Mouse (Mus musculus): Measurements from ENCODE around the gene Cbx2. TPM values are rescaled to one million over a fixed set of nuclear protein-coding genes. Genes with fewer than 3 reads are reported as not detected.

Cbx2 gene
- polyA plus RNA-seq (2017; shearing (Covaris generic)), result 1 to 10 TPM; 4.3 to 9.5 TPM

DNA sequence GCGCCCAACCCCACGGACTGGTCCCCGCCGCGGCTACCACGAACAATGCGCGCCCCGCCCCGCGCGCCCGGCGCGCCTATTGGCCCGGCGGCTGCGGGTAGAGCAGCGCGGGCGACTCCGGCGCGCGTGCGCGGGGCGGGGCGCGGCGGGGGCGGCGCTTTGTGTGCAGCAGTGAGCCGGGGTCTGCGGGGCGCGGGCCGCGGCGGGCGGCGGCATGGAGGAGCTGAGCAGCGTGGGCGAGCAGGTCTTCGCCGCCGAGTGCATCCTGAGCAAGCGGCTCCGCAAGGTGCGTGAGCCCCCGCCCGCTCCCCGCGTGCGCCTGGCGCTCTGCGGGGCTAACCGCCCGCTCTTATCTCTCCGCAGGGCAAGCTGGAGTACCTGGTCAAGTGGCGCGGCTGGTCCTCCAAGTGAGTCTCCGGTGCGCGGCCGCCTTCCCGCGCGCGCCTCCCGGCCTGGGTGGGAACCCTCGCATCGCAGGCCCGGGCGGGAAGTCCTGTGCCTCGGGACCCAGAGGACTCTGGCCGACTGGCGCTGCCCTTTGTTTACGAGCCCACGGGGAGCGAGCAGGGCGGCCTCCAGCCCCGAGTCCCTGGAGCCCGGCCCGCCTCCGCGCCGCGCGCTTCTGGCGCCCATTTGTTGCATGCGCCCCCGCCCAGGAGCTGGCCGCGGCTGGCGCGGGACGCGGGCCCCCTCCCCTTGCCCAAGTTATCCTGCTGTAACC is at the start of gene Cbx2:
Gene Cbx2 (plus strand): TSS at position 68 of the 721 bp plus-strand sequence.

DNA sequence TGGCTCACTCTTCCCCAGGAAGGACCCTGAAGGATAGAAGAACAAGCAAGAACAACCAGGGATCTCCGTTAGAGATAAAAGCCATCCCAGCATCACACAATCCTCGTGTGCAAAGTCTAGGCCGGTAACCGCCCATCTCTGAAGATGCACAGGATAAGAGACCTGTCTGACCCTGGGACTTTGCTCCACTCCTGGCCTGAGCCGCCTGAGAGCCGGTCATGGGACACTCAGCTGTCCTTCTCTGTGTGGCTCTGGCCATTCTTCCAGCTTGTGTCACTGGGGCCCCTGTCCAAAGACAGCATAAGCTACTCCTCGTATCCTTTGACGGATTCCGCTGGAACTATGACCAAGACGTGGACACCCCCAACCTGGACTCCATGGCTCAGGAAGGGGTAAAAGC is 34.8 kb upstream of the Cbx2 start, which contains the start of gene Enpp7:
Gene Enpp7 (plus strand): TSS at position 190 of the 400 bp plus-strand sequence.

DNA sequence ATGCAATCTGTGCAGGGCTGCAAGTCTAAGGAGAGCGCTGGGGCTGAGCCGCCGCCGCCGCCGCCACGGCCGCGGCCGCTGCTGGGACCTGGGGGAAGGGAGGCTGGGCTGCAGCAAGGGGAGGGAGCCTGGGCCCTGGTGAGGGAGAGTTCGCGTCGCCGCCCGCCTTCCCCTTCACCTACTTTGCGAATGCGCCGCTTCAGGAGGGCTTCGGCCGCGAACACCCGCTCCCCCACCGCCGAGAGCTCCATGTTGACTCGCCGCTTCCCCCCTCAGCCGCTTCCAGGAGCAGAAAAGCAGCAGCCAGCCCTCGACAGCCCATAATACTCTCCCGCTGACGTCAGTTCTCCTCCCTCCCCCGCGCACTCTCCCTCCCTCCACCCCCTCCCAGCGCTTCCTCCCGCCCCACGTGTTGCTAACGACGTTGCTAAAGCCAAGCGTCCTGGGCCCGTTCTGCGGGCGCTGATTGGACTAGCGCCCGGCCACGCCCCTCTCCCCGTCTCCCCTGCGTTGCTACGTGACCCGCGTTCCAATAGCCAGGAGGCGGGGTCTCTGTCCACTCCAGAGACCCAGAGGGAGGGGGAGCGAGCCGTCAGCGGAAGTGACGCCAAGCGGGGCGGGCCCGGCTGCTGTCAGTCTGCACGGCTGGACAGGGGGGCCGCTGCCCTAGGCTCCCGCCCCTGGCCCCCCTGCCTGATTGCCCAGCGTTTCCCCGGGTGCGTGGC is 18.0 kb downstream of the Cbx2 start, which contains the start of gene Cbx8:
Gene Cbx8 (minus strand): TSS at position 370 of the 725 bp plus-strand sequence.

Other genes starting within 250 kb of the Cbx2 start
- gene Rbfox3, start 111.4 kb upstream of the Cbx2 start, polyA plus RNA-seq (2017; shearing (Covaris generic)), result under 1 TPM in 1 of 2 experiments, not detected in 1; 0.26 TPM
- gene Enpp7, start 34.8 kb upstream of the Cbx2 start, polyA plus RNA-seq (2017; shearing (Covaris generic)), result not detected
- gene Cbx8, start 18.0 kb downstream of the Cbx2 start, polyA plus RNA-seq (2017; shearing (Covaris generic)), result 10 to 100 TPM; 14.7 to 15.5 TPM
- gene Cbx4, start 63.3 kb downstream of the Cbx2 start, polyA plus RNA-seq (2017; shearing (Covaris generic)), result 10 to 100 TPM; 57.3 to 74.3 TPM
- under 1 TPM; 0.33 to 0.49 TPM for gene Tbc1d16, start 205.5 kb downstream of the Cbx2 start, polyA plus RNA-seq (2017; shearing (Covaris generic))
- 1 to 10 TPM; 1.7 to 1.8 TPM for gene Ccdc40, start 205.6 kb downstream of the Cbx2 start, polyA plus RNA-seq (2017; shearing (Covaris generic))
- 10 to 100 TPM in 1 of 2 experiments, 1 to 10 TPM in 1; 7.3 to 17.3 TPM for gene Gaa, start 244.9 kb downstream of the Cbx2 start, polyA plus RNA-seq (2017; shearing (Covaris generic))